Mouse (Mus musculus) thymus, postnatal 25 days (tissue): Measurements from ENCODE around the gene Elmo1.

Experiments
- DNase-seq: peaks from one replicate; pipeline ENCODE4 v3.0.0; 2022

Gene Elmo1

DNA sequence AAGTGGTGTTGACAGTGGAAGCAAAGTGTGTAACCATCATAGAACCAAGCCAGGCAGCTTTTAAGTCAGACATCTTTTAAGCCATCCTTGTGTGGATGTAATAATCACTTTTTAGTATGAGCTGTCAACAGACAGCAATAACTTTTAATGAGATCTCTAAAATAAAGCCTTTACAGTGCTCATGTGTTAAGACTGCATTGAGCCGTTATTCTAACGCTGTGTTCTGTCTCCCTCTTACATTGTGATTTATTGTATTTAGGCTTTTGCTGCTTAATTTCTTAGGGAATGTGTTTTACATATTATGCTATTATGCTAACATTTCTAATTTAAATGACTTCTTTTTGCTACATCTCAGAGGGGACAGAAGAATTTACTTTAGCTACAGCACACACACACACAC is 189.5 kb downstream of the Elmo1 start:
- DNase-seq, result no peak

DNA sequence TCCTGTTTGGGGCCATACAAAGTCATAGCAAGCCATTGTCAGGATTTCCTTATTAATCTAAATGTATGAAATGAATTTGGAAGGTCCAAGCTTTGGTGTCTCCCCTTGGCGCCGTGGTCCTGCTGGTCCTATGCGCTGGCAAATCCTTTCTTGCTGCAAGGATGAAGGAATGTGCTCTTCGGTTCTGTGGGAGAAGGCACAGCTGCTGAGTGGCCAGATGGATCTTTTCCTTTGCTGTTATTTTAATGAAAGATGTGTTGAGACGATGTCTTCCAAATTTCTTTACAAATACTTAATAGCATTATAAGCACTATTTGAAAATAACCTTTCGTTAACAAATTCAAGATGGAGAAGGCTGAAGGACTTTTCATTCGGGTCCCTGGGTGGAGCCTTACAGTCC is 193.5 kb downstream of the Elmo1 start:
- no peak for DNase-seq

DNA sequence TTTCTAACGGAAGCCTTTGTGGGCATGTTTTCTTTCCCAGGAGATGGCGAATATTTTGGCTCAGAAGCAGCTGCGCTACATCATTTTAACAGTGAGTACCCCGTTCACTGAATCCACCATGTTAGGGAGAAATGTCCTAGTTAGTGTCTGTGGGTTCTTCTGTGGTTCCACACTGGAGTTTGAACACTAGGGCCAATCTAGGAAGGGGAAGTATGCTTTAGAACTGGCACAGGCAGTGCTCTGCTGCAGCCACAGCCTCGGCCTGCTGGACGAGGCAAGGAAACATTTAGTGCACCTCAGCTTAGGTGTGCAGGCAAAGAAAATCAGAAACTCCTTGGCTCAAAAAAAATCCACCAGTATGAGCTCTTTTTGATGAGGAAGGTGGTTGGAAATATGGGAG is 196.3 kb downstream of the Elmo1 start:
- no peak for DNase-seq

DNA sequence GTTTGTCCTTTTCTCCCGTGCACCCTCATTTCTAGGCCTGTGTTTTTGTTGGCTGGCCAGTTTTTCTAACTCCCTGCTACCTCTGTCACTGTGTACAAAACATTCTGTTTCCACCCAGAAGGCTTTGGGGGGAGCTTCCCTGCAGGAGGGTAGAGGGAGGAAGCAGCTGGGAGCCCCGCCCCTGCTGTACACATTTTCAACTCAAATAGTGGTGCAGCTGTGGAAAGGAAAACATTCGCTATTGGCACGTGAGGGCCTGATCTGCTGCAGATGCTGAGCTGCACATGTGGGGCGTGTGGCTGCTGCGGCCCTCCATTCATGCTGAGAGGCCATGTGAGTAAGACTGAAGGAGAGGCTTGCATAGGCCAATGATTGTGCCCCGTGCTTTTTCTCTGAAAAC is 198.0 kb downstream of the Elmo1 start:
- DNase-seq, result peak; percentile 58

DNA sequence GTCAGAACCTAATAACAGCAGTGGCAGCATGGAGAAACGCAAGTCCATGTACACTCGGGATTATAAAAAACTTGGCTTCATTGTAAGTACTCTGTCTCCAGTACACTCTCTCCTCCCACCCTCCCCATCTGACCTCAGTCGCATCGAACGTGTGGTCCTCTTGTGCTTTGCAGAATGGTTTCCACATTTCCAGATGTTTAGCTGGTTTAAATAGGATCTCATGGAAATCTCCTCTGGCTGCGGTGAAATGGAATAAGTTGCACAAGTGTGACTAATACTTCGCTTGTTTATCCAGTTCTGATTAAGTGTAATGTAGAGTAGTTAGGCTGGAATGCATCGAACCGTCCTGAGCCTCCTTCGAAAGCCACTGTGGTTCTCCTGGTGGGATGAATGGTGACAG is 200.0 kb downstream of the Elmo1 start:
- DNase-seq, result no peak

DNA sequence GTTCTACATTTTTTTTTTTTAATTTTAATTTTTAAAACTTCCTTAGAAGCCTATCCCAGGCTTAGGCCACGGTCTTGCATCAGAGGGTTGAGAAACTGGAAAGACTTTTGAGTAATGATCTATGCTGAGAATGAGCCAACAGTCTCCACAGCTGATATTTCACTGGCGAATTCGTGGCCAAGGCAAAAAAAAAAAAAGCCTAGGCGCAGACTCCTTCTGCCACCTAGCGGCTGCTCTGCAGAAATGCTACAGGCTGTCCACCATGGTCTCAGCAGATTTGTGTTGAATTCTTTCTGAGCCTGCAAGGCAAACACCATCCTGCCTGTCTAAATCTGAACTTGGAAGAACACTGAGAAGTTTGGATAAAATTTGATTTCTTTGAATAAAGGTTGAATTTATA is 202.0 kb downstream of the Elmo1 start:
- peak; percentile 30 for DNase-seq

DNA sequence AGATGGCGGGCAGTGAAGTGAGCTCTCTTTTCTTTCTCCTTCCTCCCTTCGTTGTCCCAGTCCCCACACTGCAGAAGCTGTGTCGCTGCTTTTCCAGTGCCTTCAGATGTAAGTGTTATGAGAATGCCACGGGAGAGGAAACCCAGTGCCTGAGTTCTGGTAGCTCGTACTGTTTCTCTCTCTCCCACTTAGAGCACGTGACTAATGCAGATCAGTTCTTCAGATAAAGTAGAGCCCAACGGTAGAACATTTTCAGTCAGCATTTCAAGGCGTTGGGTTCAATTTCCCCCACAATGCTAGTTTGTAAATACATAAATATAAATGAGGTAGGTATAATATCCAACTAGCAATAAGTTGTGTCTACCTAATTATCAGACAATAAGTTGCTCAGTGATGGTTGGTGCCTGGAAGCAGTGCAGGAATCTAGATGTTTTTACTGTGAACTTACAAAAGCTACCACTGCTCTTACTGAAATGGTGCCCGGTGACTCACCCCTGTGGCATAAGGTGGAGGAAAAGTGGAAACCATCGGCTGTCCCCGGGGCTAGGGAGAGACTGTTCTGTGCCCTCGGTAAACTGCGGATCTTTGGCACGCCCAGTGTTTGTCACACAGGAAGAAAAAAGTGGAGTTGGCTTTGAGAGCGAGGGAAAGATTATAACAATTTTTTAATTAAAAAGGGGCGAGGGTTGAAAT is 205.0 kb downstream of the Elmo1 start:
- no peak for DNase-seq

DNA sequence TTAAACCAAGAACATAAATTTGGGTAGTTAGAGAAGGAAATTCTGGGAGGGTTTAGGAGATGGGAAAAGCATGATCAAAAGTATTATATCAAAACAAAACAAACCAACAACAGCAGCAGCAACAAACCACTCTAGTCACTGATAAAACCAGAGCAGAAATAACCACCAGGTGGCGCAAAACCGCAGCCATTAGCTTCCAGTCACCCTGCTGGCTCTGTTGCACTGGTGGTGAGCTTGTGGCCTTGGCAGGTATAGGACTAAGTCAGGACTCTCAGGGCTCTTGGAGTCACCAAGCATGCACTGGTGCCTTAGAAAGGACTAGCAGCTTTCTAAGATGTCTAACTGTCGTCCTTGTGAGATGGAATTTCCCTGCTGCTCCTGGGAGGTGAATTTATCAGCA is 207.4 kb downstream of the Elmo1 start:
- peak; percentile 46 for DNase-seq

DNA sequence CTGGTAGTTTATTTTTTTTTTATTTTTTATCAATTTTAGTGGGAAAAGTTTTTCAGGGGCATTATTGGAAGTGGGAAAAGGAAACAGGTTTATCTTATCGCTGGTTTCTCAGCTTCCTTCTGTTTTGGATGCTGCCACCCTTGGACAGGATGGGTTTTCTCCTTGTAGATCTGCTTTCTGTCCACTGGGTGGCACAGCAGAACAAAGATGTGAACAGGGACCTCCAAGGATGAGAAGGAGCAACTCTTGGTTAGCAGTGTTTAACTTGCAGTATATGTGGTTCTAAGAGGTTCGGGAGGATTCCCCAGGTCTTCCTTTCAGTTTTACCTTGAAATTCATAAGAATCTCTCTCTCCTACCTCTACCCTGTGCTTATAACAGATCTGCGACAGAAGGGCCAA is 209.0 kb downstream of the Elmo1 start:
- DNase-seq, result peak; percentile 20

DNA sequence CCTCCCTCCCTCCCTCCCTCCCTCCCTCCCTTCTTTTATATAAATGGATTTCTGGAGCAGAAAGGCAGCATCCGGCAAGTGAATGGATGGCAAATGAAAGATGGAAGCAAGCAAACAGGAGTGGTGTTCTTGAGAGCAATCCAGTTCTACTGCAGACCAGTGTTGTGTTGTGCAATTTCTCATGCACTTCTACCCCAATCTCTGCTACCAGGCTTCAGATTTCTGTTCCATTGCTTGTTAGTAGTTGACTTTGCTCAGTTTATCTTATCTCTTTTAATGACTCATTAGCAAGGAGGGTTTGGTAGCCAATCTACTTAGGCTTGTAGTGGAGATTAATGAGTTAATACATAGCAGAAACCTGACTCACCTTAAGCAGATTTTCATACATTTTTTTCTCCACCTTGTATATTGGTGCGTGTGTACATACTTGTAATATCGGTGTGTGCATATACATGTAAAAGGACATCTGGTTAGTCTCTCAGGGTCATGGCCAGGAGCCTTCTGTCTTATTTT is 209.7 kb downstream of the Elmo1 start:
- DNase-seq, result no peak

DNA sequence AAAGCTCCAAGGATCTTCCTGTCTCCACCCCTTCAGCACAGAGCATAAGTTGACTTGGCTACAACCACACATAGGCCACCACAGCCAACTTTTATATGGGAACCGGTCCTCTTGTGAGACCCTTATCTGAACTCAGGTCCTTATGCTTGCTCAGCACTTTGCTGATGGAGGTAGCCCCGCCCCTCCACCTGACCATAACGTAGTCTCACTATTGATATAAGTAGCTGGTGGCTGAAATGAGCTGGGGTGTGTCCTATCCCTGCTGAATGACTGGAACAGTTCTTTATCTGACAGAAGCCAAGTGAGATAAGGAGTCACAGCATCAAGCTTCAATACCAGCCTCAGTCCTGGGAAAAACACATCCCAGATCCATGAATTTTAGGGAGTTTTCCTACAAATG is 210.2 kb downstream of the Elmo1 start:
- no peak for DNase-seq

DNA sequence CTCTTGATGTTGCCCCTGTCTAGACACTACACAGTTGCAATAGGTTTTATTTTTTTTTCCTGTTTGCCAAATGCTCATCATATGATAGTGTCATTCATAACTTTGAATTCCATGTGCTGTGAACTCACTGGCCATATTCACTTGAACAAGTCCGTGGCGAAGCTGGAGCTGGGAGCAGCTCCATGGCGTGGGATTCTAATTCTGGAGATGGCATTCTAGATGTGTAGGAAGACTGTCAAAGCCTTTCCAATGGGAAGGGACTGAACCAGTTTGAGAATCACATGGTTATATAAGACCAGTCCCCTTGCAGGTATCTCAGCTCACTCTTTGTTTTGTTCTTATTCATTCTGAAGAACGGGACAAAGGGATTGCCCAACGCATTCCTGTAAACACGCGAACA is 211.4 kb downstream of the Elmo1 start:
- no peak for DNase-seq

DNA sequence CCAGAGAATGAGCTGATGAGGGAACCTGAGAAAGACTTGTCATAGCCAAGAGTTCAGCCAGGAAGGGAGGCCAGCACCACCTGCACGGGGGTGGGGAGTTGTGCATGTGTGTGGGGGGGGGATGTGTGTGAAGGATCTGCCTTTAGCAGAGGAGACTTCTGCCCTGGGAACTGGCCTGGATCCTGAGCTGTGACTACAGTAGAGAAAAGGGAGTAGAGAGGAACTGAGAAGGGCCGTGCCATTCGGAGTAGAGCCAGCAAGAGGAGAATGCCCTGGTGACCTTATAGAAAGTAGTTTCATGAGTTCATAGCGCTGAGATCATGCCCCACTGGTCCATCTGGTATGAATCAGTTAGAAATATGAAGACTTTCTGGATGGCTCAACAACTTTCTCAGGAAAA is 215.2 kb downstream of the Elmo1 start:
- DNase-seq, result no peak

DNA sequence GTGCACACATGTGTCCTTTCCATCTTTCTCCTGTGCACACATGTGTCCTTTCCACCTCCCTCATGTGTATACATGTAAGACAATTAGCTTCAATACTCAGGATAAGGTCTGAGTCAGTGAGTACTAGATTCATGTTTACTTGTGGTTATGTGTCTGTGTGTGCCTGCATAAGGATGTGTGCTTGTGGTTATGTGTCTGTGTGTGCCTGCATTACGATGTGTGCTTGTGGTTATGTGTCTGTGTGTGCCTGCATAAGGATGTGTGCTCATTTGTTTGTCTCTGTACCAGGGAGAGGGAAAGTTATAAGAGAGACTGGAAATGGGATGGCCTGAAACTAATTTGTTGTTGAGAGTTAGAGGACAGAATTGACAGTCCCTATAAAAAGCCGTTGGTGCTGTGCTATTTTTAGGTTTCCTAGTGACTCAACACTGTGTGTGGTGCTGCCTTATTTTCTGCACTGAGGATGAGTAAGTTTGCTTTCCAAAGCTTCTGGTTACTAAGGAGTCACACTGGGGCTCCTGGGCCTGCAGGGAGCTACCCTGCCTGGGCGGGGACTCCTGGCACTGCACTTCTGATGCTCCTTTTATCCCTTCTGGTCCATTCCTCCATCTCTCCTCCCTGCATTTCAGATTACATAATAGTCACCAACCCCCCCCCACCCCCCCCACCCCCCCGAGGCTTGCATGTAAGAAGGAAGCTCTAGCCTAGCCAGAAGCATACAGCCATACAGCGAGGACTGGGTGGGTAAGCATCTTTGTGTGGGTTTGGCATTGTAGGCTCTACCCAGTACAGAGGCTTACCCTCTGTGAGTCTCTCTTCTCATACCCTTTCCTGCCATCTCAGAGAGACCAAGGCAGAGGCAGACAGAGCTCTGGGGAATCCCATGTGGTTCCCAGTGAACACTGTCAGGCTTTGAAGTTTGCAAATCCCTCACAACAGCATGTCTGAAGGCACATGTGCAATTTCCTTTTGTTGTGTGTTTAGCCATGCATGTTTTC is 216.1 kb downstream of the Elmo1 start:
- no peak for DNase-seq

DNA sequence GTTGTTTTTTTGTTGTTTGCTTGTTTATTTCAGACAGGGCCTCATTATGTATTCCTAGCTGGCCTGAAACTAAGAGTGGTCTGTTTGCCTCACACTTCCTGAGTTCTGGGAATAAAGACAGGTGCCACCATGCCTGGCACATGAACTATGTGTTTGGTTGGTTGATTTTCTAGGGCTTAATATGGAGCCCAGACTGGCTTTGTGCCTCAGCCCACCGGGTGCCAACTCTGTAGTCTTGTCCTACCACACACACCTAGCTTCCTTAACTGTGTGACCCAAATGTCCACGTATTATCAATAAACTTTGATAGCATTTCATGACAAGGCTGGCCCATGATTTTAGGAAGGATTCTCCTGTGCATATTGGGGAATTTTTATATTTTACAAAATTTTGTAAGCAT is 217.0 kb downstream of the Elmo1 start:
- DNase-seq, result no peak

DNA sequence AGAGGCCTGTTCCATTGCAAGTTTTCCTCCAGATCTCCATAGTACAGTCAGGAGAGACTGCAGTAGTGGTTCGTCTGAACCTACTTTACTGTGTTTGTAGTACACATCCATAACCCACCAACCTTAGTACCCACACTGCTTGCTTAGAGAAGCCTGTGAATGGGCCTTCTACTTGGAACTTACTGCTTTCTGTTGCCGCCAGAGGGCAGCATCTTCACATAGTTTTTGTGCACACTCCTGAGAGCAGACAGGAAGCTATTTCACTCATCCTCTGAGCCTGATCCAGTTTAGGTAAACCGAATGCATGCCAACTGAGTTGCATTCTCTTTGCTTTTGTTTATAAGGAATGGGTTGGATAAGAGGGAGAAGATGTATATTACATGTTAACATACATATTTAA is 221.2 kb downstream of the Elmo1 start:
- DNase-seq, result peak; percentile 81

DNA sequence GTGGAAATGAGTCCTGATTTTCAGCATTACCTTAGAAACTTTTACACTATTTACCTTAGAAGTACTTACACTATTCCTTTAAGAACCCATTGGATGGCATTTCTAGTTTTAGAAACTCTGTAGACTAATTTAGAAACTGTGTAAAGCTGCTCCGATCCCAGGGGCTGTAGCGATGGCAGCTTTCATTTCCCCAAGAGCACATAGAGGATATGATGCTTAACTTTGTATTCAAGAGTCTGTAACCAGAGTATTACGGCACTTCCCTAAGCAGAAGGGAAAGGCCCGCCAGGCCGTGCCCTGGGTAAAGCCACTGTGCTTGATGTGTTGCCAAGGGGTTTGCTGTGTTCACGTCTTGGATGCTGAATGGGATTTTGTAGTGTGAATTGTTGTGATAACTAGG is 222.9 kb downstream of the Elmo1 start:
- DNase-seq, result no peak

DNA sequence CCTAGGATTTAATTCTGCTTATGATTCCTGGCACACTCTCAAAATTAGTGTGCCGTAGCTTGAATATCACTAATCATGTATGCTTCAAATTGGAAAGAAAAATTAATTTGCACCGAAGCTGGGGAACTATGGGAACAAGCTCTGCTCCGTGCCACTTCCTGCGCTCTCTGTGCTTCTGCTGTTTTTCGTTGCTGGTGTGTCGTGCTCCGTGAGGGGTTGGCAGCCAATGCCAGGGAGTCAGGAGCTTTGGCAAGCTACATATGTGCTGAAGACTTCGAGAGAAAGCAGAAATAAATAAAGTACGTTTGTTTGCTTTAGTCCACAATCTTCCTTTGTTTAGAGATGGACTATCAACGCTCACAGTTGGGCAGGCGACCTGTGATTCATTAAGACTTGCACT is 225.7 kb downstream of the Elmo1 start:
- no peak for DNase-seq

DNA sequence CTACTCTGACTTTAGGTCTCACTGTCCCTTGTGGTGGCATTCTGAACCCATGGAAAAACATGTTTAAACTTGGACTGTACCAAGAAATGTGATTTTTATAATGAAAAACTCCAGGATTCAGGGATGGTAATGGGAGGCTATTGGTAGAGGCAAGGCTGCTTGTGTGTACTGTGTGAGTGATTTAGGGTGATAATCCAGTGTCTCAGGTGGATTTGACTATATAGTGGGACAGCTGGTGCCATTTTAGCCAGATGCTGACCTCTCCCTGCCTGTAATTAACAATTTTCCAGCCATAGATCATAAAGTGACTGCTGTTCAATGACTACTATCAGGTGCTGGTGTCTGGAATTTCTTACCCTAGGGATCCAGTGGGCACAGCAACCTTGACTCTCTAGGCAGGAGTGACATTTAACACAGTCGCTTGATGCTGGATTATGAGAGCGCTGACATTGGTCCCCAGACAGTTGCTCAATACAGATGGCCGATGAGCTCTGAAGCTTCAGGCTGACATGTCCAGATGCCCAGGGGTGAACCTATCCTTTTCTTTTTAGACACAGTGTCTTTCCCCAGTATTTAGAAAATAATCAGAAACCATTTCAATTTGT is 228.3 kb downstream of the Elmo1 start:
- DNase-seq, result no peak

DNA sequence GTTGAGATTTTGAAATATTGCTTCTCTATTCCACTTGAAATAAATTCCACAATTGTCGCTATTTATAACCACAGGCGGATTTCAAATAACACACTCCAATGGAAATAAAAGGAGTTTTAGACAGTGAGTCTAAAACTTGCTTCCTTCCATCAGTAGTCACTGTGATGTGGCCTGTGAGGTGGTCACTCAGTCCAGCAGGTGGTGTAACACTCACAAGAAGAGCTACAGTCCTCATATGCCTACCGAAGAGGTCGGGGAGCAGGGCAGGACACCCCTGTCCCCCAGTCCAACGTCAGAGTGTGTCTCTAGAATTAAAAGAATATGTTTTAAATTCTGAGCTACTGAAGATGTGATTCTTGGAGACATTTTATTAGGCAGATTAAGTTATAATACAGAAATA is 229.8 kb downstream of the Elmo1 start:
- DNase-seq, result no peak

DNA sequence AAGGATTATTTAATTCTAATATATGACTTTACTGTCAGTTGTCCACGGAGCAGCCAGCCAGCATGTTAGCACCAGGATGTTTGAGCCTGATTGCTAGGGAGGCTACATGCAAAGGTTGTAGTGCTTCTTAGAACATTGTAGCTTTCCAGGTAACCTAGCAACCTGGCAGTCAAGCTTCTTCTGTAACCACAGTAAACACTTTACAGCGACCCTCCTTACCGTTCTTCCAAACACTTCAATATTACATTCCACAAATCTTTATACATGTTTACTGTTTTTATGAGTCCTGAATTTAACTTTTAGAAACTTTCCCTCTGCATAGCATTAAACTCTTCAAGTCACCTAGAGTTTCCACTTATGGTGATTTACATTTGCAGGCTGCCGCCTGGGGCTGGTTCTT is 233.1 kb downstream of the Elmo1 start:
- no peak for DNase-seq

DNA sequence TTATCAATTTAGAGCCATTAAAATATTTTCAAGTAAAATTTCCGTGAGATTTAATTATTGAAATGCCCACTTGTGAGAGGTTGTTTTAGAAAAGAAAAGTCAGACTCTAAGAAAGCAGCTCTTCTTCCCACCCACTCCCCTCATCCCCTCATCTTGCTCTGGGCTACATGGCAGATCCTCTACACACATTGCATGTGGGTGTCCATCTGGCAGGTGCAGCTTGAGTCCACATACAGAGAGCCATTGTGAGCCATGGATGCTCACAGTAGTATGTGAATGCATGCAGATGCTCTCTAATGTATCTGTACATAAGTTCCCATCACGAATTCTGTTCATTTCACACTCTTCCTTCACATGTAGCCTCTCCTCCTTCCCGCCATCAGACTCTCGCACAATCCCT is 236.7 kb downstream of the Elmo1 start:
- DNase-seq, result no peak

DNA sequence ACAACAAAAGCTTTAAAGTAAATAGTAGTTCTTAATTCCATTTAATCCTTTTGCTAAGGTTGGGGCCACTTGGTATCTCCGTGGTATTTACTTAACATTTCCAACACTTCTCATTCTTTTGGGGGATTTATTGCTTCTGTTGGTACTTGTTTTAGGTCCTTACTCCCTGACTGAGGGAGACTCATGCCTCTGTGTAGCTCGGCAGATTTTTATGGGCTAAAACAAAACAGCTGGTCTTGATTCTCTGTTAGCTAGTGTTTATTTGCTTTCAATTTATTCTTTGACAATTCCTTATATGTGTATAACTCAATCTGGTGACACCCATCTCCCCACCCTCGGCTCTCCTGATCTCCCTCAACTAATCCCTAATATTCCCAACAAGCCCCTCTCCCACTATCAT is 237.6 kb downstream of the Elmo1 start:
- no peak for DNase-seq

DNA sequence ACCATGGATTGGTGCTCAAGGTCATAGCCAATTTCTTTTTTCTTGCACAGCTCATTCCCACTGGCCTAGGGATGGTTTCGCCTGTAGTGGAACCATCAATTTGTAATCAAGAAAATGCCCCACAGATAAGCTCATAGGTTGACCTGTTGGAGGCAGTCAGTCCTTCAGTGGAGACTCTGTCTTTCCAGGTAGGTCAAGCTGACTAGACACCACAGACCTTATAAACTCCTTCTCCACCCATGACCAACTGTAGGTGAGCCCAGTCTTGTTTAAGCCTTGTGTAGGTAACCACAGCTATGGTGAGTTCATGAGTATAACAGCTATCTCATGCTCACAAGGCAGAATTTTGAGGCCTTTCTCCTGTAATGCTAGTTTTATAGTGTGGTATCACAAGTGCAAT is 238.3 kb downstream of the Elmo1 start:
- no peak for DNase-seq
